Mouse (Mus musculus) cerebellum, adult 2 months (tissue): ENCODE data around the gene Alg12. TPM values are rescaled to one million over a fixed set of nuclear protein-coding genes. Genes with fewer than 3 reads are reported as not detected.

Experiments
- DNase-seq, 2 experiments: peaks; one replicate each; pipeline ENCODE4 v3.0.0; 2021
- H3K27ac ChIP-seq: fragments of 200-500 bp; 2 replicates; pipeline ENCODE4 v1.5.1; 2012; ENCODE audit warnings: low read length, control low read depth, inconsistent platforms; ENCODE audit not compliant: insufficient read depth
- H3K27me3 ChIP-seq: fragments of 200-500 bp; 2 replicates; pipeline ENCODE4 v1.6.1; 2012; ENCODE audit warnings: inconsistent platforms, mild to moderate bottlenecking, low read length, moderate library complexity; ENCODE audit not compliant: control insufficient read depth, insufficient read depth
- H3K4me1 ChIP-seq: fragments of 200-500 bp; 2 replicates; pipeline ENCODE4 v1.6.1; 2011; ENCODE audit warnings: low read length; ENCODE audit not compliant: control insufficient read depth, insufficient read depth
- H3K4me3 ChIP-seq: fragments of 200-500 bp; replicated peaks from 2 replicates; pipeline ENCODE3; 2011; ENCODE audit warnings: mild to moderate bottlenecking, low read depth, low read length, control low read depth; ENCODE audit not compliant: insufficient read depth
- CTCF ChIP-seq: fragments of 200-500 bp; IDR thresholded peaks from 2 replicates; pipeline ENCODE4 v1.5.1; 2011; ENCODE audit warnings: low read depth, mild to moderate bottlenecking, control low read depth, low read length, moderate library complexity, borderline replicate concordance; ENCODE audit not compliant: insufficient read depth
- POLR2A ChIP-seq: fragments of 200-500 bp; IDR thresholded peaks from 2 replicates; pipeline ENCODE4 v1.6.1; 2011; ENCODE audit warnings: low read length, control low read depth, borderline replicate concordance; ENCODE audit not compliant: insufficient read depth
- WGBS: fragments of 180-500 bp; shearing (Covaris S2); methylation state at CpG from one replicate; pipeline ENCODE4 v1.1.7; 2018; 5-methylcytosine and 5-hydroxymethylcytosine counted together
- polyA plus RNA-seq: library from polyadenylated mRNA; depleted of rRNA; stranded (reverse); fragments of >200 nt; gene quantifications from 2 replicates; pipeline ENCODE4 v1.2.3, GENCODE M21; 2012

Alg12 gene
- polyA plus RNA-seq, 1 experiment, result 17.3 TPM

DNA sequence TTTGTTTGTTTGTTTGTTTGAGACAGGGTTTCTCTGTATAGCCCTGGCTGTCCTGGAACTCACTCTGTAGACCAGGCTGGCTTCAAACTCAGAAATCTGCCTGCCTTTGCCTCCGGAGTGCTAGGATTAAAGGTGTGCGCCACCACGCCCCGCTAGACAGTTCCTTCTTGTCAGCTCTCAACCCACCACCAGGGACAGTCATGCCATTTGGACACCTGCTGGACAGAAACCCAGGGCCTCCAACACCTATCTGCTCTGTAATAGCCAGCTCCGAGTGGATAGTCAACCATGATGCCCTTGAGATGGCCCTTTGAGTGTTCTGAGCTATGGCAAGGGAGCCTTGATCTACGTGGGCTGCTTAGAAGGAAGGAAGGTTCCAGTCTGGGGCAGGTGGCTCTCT lies 16.9 kb upstream of the Alg12 start:
- Histone ChIP-seq H3K27ac (no peak overlapping the region), H3K4me1 (peaks cover 26% of the 10 kb centered on the region), H3K27me3 (no peaks in the 10 kb centered on the region), H3K4me3 (no peak overlapping the region)
- no peak for DNase-seq
- TF ChIP-seq POLR2A (no peak), CTCF (no peak)
- 86% methylated on average over 6 of the region's 6 CpGs for WGBS

- TF ChIP-seq CTCF (no peak), POLR2A (no peak)
- WGBS, result 87% methylated on average over 9 of the region's 9 CpGs
- no peak overlapping the region for H3K4me3 ChIP-seq
These were observed 13.4 kb upstream of the Alg12 start for GRCm38 (mm10) chr15:88832536-88832935.

GRCm38 (mm10) chr15:88831482-88831881 lies 12.4 kb upstream of the Alg12 start:
- TF ChIP-seq CTCF (no peak), POLR2A (no peak)
- Histone ChIP-seq H3K27me3 (no peaks in the 10 kb centered on the region), H3K27ac (no peak overlapping the region), H3K4me1 (peaks cover 26% of the 10 kb centered on the region), H3K4me3 (no peak overlapping the region)
- no peak for DNase-seq
- 55% methylated on average over 5 of the region's 5 CpGs for WGBS

More at GRCm38 (mm10) chr15:88832536-88832935, 13.4 kb upstream of the Alg12 start:
- Histone ChIP-seq H3K27ac (no peak overlapping the region), H3K27me3 (no peaks in the 10 kb centered on the region), H3K4me1 (peaks cover 23% of the 10 kb centered on the region)
- DNase-seq, result no peak

- Histone ChIP-seq H3K27ac (no peak overlapping the region), H3K4me1 (peaks cover 26% of the 10 kb centered on the region), H3K4me3 (no peak overlapping the region), H3K27me3 (no peaks in the 10 kb centered on the region)
- DNase-seq, result no peak
- TF ChIP-seq CTCF, result no peak
- TF ChIP-seq POLR2A, result no peak
- 90% methylated on average over 5 of the region's 5 CpGs for WGBS
These were observed 11.6 kb upstream of the Alg12 start for GRCm38 (mm10) chr15:88830696-88831095.

GRCm38 (mm10) chr15:88829791-88830440 lies 10.8 kb upstream of the Alg12 start:
- Histone ChIP-seq H3K4me1 (peaks cover 26% of the 10 kb centered on the region), H3K27ac (no peak overlapping the region), H3K4me3 (no peak overlapping the region), H3K27me3 (no peaks in the 10 kb centered on the region)
- 47% methylated on average over 6 of the region's 6 CpGs for WGBS
- TF ChIP-seq POLR2A (no peak), CTCF (no peak)
- no peak for DNase-seq

DNA sequence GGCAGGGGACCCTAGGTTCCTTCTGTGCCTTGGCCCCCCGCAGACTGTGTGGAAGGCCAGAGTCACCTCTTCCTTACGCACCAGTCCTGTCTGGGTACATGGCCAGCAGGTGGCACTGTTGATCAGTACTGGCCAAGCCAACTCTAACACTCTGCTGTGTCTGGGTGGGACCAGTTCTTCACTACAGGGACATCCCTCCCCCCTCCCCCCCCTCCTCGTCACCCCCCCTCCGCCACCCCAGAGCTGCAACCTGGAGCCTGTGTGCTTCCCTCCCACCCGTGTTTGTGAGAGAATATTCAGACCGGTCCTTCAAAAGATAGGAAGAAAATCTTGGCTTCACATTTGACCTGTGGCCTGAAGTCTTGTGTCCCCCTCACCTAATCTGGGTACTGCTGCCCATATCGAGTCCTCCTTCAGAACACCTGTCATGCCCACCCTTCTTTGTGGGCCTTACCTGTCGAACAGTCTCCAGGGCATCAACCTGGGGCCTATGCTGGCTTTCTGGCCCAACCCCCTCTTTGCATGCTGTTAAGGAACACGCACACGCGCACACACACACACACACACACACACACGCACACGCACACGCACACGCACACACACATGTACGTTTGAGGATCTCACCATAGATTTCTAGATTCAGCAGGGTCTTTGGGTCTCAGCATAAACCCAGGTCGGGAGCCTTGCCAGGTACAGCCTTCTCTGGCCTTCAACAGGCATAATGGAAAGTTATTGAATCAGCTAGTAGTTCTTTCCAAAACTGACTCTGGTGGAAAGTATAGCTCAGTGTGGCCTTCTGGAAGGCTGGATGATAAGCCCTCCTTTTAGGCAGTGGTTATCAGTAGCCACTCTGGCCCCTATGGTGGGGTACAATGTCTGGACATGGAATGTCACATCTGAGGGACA lies 9.9 kb upstream of the Alg12 start:
- H3K27ac ChIP-seq, result 0 out of 2 replicates have a peak overlapping the region, but pooled peaks have one; percentile 9
- 53% methylated on average over 17 of the region's 17 CpGs for WGBS
- no peaks in the 10 kb centered on the region for H3K27me3 ChIP-seq

GRCm38 (mm10) chr15:88827991-88828799 lies 9.1 kb upstream of the Alg12 start:
- Histone ChIP-seq H3K27ac (peak overlapping the region; percentile 9; the same call in 1 of the 2 replicates), H3K27me3 (no peaks in the 10 kb centered on the region), H3K4me3 (no peak overlapping the region), H3K4me1 (peaks cover 26% of the 10 kb centered on the region)
- DNase-seq, result peak; percentile 93 to 94
- TF ChIP-seq CTCF, result peak; percentile 94
- no peak for TF ChIP-seq POLR2A
- WGBS, result 10% methylated on average over 9 of the region's 9 CpGs

More for the DNA sequence above, 9.9 kb upstream of the Alg12 start:
- TF ChIP-seq CTCF, result peak; percentile 98
- TF ChIP-seq POLR2A, result no peak
- Histone ChIP-seq H3K4me1 (peaks cover 26% of the 10 kb centered on the region), H3K4me3 (no peak overlapping the region)
- DNase-seq, result peak; percentile 88 to 94
